Mouse (Mus musculus) small intestine, adult 2 months (tissue): Measurements from ENCODE around the gene Ppard. TPM values are rescaled to one million over a fixed set of nuclear protein-coding genes. Genes with fewer than 3 reads are reported as not detected.

ENCODE experiments used
- H3K27ac ChIP-seq: fragments of 200-500 bp; 2 replicates; pipeline ENCODE4 v1.5.1; 2012; ENCODE audit warnings: low read depth, low read length, control low read depth, inconsistent platforms; ENCODE audit not compliant: insufficient read depth
- H3K27me3 ChIP-seq: fragments of 200-500 bp; 2 replicates; pipeline ENCODE4 v1.6.1; 2012; ENCODE audit warnings: mild to moderate bottlenecking, moderate library complexity, low read length, inconsistent platforms; ENCODE audit not compliant: control insufficient read depth, insufficient read depth
- H3K36me3 ChIP-seq: fragments of 200-500 bp; 2 replicates; pipeline ENCODE4 v1.6.1; 2012; ENCODE audit warnings: mild to moderate bottlenecking, low read length, control low read depth, inconsistent platforms; ENCODE audit not compliant: control insufficient read depth, insufficient read depth
- H3K4me1 ChIP-seq: fragments of 200-500 bp; 2 replicates; pipeline ENCODE4 v1.6.1; 2012; ENCODE audit warnings: low read length, inconsistent platforms, mixed read lengths; ENCODE audit not compliant: control insufficient read depth, insufficient read depth, insufficient read length
- H3K4me3 ChIP-seq: fragments of 200-500 bp; 2 replicates; pipeline ENCODE4 v1.5.1; 2012; ENCODE audit warnings: low read depth, mild to moderate bottlenecking, control low read depth, inconsistent platforms, low read length, moderate library complexity
- CTCF ChIP-seq: fragments of 200-500 bp; IDR thresholded peaks from 2 replicates; pipeline ENCODE4 v1.5.1; 2012; ENCODE audit warnings: low read depth, mild to moderate bottlenecking, control low read depth, inconsistent platforms, low read length, moderate library complexity, mixed read lengths; ENCODE audit not compliant: insufficient replicate concordance, insufficient read length; ENCODE audit errors: extremely low read depth
- POLR2A ChIP-seq: fragments of 200-500 bp; IDR thresholded peaks from 2 replicates; pipeline ENCODE4 v1.6.1; 2012; ENCODE audit warnings: low read depth, mild to moderate bottlenecking, control low read depth, inconsistent platforms, low read length, moderate library complexity
- WGBS: fragments of 180-500 bp; shearing (Covaris S2); methylation state at CpG from one replicate; pipeline ENCODE4 v1.1.7; 2018; 5-methylcytosine and 5-hydroxymethylcytosine counted together
- polyA plus RNA-seq: library from polyadenylated mRNA; depleted of rRNA; stranded (reverse); fragments of >200 nt; gene quantifications from 2 replicates; pipeline ENCODE4 v1.2.3, GENCODE M21; 2012

Gene Ppard
- polyA plus RNA-seq, 1 experiment = 203 TPM

DNA sequence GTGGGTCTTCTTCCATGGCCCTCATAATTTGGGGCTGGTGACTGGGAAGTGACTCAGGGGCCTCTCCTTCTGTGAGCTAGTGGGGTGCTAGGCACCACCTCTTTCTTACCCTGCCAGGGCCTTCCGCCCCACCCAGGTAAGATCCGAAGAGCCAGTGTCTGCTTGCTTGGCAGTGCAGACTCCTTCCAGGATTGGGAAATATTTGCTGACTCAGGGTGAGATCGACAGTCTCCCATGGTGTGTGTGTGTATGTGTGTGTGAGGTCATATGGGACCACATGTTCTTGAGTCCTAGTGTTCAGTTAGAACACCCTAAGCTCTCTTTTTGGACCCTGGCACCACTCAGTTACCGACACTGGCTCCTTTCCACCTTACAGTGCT, 4.1 kb downstream of the Ppard start:
- TF ChIP-seq CTCF (no peak), POLR2A (no peak)
- no peaks in the 10 kb centered on the region for H3K27me3 ChIP-seq
- H3K4me1 ChIP-seq = peaks cover 7% of the 10 kb centered on the region; the same call in 1 of the 2 replicates
- WGBS = 54% methylated on average over 4 of the region's 4 CpGs
- peaks cover 38% of the 10 kb centered on the region for H3K36me3 ChIP-seq
- H3K27ac ChIP-seq = no peak overlapping the region
- no peak overlapping the region for H3K4me3 ChIP-seq

DNA sequence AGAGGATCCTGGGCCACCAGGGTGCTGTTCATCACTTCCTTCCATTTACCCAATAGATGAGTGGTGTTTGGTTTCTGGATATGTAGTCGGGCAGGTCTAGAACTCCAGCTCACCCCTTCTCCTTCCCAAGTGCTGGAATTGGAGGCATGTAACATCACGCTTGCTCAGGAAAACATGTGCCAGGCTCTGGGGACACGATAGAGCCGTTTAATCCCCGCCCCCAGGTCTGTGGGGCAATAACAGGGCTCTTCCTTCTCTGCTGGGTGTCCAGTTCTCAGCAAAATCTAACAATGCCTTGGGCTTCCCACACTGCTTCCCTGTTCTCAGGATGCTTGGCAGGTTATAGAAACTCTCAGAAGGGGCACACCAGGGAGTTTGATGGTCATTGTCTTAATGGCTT, 4.9 kb downstream of the Ppard start:
- H3K36me3 ChIP-seq = peaks cover 45% of the 10 kb centered on the region
- H3K27ac ChIP-seq = no peak overlapping the region
- H3K4me3 ChIP-seq = no peak overlapping the region
- no peaks in the 10 kb centered on the region for H3K27me3 ChIP-seq
- 74% methylated on average over 5 of the region's 5 CpGs for WGBS
- no peak for TF ChIP-seq POLR2A
- no peak for TF ChIP-seq CTCF
- H3K4me1 ChIP-seq = peaks cover 5% of the 10 kb centered on the region; the same call in 1 of the 2 replicates

DNA sequence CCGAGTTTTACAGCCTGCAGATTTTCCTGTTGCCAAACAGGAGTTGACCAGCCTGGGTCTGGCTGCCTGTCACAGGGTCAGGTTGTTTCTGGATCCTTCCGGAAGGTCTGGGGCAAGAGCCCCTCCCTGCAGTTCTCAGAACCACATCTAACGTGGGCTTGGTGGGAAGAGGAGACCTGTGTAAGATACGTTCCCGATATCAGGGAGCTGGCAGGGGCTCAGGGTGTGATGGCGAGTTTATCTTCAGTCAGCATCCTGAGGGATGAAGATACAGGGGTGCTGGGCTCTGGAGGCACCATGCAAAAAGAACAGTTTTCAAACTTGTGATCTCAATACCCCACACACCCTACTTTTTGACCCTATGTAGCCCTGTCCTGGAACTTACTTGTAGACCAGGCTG, 5.4 kb downstream of the Ppard start:
- Histone ChIP-seq H3K27ac (no peak overlapping the region), H3K36me3 (peaks cover 49% of the 10 kb centered on the region), H3K4me3 (no peak overlapping the region), H3K4me1 (peaks cover 5% of the 10 kb centered on the region; the same call in 1 of the 2 replicates), H3K27me3 (no peaks in the 10 kb centered on the region)
- WGBS = 87% methylated on average over 6 of the region's 6 CpGs
- TF ChIP-seq POLR2A = no peak
- no peak for TF ChIP-seq CTCF

DNA sequence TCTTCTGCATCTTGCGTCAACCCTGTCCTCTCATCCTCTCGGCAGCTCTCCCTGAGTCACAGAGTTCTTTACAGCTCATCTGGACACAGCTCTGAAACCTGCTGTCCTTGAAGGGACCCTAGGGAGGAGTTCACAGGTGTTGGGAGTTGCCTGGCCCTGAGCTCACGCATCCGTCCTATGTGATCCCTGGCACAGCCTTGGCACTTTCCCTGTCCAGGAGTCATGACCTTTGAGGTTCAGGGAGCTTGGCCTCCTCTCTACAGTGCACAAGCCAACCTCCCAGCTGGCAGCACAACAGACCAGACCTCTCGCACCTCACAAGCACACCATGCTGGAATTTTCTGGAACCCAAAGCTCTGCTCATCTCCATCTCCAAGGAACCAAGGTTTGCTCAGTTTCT, 8.3 kb downstream of the Ppard start:
- WGBS = 91% methylated on average over 5 of the region's 5 CpGs
- no peak for TF ChIP-seq POLR2A
- no peak for TF ChIP-seq CTCF
- no peak overlapping the region for H3K27ac ChIP-seq
- H3K36me3 ChIP-seq = peaks cover 59% of the 10 kb centered on the region
- no peaks in the 10 kb centered on the region for H3K27me3 ChIP-seq
- peaks cover 7% of the 10 kb centered on the region for H3K4me1 ChIP-seq
- H3K4me3 ChIP-seq = no peak overlapping the region

DNA sequence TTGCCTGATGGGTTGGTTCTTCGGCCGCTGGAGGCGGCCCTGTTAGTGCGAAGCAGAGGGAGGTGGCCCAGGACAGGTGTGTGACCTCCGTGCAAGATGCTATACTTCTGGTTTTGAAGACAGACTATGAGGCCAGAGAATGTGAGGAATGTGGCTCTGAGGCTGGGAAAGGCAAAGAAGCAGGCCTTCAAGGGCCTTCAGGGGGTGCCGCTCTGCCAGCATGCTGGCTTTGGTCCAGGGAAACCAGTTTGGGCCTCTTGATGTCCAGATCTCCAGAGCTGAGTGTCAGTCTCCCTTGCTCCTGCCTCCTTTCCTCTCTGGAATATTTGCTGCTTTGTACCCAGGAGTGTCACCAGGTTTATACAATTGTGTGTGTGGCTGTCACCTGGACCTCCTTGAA, 9.8 kb downstream of the Ppard start:
- no peak overlapping the region for H3K27ac ChIP-seq
- H3K4me1 ChIP-seq = peaks cover 2% of the 10 kb centered on the region; the same call in 1 of the 2 replicates
- WGBS = 86% methylated on average over 6 of the region's 6 CpGs
- no peaks in the 10 kb centered on the region for H3K27me3 ChIP-seq
- TF ChIP-seq POLR2A (no peak), CTCF (no peak)
- no peak overlapping the region for H3K4me3 ChIP-seq
- H3K36me3 ChIP-seq = peaks cover 54% of the 10 kb centered on the region

DNA sequence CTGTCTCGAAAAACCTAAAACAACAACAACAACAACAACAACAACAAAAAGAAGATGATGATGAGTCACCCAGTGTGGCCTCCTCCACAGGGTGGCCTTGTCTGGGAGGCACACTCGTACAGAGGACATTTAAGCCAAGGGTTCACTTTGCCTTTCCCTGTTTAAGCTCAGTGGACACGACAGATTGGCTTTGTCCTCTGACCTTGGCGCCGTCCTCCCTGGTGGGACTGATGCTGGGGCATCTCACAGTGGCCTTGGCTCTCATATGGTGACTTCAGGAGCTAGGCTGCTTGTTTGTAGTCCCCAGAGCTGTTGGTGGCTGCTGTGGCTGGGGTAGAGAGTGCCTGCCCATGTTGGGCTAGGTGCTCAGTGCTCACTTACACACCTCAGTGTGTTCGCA, 11.7 kb downstream of the Ppard start:
- H3K4me3 ChIP-seq = no peak overlapping the region
- no peak for TF ChIP-seq POLR2A
- TF ChIP-seq CTCF = no peak
- H3K27ac ChIP-seq = no peak overlapping the region
- H3K27me3 ChIP-seq = no peaks in the 10 kb centered on the region
- H3K4me1 ChIP-seq = peaks cover 8% of the 10 kb centered on the region
- peaks cover 42% of the 10 kb centered on the region for H3K36me3 ChIP-seq
- WGBS = 89% methylated on average over 6 of the region's 6 CpGs

DNA sequence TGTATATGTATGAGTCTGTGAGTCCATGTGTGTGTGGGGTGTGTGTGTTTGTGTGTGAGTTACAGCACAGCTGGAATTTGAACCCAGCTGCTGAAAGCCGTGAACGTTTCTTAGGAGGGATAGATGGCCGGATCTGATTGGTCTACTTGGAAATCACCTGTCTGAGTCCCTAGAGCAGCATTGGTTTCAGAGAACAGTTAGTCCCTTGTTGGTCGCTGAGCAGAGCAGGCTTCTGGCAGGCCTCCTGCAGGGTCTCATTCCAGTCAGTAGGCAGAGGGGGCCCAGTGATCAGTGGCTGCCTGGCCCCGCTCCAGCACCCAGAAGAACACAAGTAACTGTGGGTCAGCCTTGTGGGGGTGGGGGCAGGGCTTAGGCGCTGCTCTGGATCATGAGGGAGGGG, 12.2 kb downstream of the Ppard start:
- H3K4me3 ChIP-seq = no peak overlapping the region
- H3K36me3 ChIP-seq = peaks cover 39% of the 10 kb centered on the region
- TF ChIP-seq POLR2A = no peak
- no peak for TF ChIP-seq CTCF
- H3K27me3 ChIP-seq = no peaks in the 10 kb centered on the region
- 50% methylated on average over 6 of the region's 6 CpGs for WGBS
- peaks cover 8% of the 10 kb centered on the region for H3K4me1 ChIP-seq
- no peak overlapping the region for H3K27ac ChIP-seq

DNA sequence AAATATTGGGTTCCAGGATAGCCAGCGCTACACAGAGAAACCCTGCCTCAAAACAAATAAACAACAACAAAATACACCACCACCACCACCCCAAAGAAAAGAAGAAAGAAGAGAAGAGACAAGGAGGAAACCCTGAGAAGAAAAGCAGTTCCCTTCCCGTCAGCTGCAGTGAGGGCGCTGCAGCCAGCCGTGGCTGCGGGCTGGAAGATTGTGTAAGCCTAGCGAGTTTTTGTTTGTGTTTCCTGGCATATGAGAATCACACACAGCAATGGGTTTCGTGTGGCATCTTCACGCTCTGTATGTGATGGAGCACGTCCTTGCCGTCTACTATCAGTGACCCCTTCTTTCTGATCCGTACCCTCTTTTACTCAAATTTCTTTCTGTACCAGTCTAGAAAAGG, 14.1 kb downstream of the Ppard start:
- TF ChIP-seq CTCF = no peak
- TF ChIP-seq POLR2A = no peak
- Histone ChIP-seq H3K27me3 (no peaks in the 10 kb centered on the region), H3K4me1 (peaks cover 8% of the 10 kb centered on the region), H3K27ac (no peak overlapping the region), H3K4me3 (no peak overlapping the region), H3K36me3 (peaks cover 28% of the 10 kb centered on the region)
- 79% methylated on average over 11 of the region's 11 CpGs for WGBS
